Mouse (Mus musculus): ENCODE data around the gene Gm14147.
"Not testable (repeated sequence)": the region's sequence is repeated elsewhere in the genome, so short reads cannot be mapped to it uniquely, and the experiment has no call there.

Gene Gm14147

GRCm38 (mm10) chr2:151097945-151098344 lies at the start of gene Gm14147:
TSS of gene Gm14147 (plus strand) at chr2:151098245.
- DNase-seq, result not testable (repeated sequence)

GRCm38 (mm10) chr2:151056637-151057036 lies 41.4 kb upstream of the Gm14147 start:
- no peak for DNase-seq

GRCm38 (mm10) chr2:151092250-151092649 lies 5.8 kb upstream of the Gm14147 start, which contains the start of gene Gm14151:
TSS of gene Gm14151 (minus strand) at chr2:151092350.
- not testable (repeated sequence) for DNase-seq

All from kidney, adult 11 months (tissue).